Mouse (Mus musculus) small intestine, adult 2 months (tissue): ENCODE data around the gene Cux2.

Source experiments
- CTCF ChIP-seq: fragments of 200-500 bp; IDR thresholded peaks from 2 replicates; pipeline ENCODE4 v1.5.1; 2012; ENCODE audit warnings: low read depth, mild to moderate bottlenecking, control low read depth, inconsistent platforms, low read length, moderate library complexity, mixed read lengths; ENCODE audit not compliant: insufficient replicate concordance, insufficient read length; ENCODE audit errors: extremely low read depth
- POLR2A ChIP-seq: fragments of 200-500 bp; IDR thresholded peaks from 2 replicates; pipeline ENCODE4 v1.6.1; 2012; ENCODE audit warnings: low read depth, mild to moderate bottlenecking, control low read depth, inconsistent platforms, low read length, moderate library complexity

GRCm38 (mm10) chr5:122062479-122062878 lies 12.6 kb upstream of the Cux2 start:
- TF ChIP-seq CTCF: no peak
- TF ChIP-seq POLR2A: no peak
